Mouse (Mus musculus): ENCODE measurements around the gene Mmab.

Mmab gene

DNA sequence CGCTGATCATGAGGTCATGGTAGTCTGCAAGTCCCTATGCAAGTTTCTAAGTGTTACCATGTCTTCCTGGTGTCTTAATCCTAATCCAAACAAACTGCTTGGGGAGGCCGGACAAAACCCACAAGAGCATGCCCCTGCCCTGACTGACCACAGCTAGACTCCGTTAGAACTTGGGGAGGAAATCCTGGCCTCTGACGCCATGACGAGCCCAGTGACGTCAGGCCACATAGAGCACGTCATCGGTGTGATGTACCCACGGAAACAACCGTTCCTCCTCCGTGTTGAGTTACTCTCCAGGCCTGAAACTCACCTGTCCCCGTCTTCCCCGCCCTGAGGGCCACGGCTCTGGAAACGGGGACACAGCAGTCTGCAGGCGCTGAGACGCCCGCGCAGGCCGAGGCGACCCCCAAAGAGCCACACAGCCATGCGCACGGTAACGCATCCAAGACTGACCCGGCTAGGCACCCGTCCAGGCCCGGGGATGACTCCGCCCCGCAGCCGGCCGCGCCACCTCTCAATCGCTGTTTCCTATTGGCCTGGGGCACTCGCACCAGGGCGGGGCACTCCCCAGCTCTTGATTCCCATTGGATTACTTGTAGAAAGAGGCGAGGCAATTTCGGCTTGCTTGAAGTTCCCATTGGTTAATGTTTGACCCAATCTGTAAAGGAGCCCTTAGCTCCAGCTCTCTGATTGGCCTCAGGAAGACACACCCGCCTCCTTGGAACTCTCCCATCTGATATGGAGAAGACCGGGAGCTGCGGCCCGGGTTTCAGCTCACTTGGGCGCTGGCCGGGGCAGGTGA lies at the start of gene Mmab, which contains the start of gene Mvk:
TSS of gene Mmab (minus strand) at position 495 of the 802 bp plus-strand sequence.
TSS of gene Mvk (plus strand) at position 704 of the 802 bp plus-strand sequence.
- DNase-seq, result peak; percentile 99

DNA sequence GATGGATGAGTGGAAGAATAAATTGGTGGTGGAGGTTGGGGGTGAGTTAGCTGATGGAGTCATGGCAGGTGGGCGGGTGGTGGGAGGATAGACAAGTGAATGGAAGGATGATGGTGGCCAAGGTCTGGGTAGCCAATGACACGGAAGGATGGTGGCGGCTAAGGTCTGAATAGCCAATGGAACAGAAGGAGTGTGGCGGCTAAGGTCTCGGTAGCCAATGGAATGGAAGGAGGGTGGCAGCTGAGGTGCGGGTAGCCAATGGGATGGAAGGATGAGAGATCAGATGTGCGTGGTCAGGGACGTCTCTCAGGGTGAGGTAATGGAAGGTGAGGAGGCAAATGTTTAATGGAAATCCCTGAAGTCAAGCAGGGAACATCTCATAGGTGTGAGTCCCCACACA lies 46.4 kb upstream of the Mmab start:
- DNase-seq, result no peak

DNA sequence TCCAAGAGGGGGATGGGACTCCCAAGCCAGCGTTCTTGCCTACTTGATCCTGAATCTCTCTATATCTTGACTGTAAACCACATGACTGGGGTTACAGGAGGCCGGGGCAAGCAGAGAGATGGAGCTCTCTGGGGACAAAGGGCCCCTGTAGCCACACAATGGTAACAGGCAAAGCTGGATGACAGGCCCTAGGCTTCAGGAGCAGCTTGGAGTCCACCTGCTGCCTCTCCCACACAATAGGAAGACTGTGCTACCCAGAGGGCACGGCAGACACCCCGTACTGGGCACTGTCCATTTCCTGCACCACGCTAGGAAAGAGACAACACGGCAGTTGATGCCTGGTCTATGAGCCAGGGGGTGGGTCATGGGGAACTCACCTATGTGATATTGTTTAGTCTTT lies 45.7 kb upstream of the Mmab start:
- DNase-seq, result no peak

DNA sequence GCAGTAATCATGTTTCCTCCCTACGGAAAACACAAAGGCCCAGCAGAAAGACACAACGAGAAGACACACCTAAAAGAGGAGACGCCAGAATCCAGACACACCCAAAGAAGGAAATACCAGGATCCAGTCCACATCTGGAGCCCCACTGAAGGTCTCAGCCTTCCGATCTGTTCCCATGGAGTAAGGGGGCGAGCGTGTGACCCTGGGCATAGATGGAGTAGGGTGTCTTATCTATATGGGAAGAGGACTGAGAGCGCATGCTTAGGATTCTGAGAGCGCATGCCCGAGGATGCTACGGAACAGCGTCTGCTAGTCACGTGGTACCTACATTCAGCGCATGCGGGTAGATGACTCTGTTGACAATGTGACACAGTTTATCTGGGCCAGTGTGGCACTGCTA lies 41.8 kb upstream of the Mmab start:
- no peak for DNase-seq

DNA sequence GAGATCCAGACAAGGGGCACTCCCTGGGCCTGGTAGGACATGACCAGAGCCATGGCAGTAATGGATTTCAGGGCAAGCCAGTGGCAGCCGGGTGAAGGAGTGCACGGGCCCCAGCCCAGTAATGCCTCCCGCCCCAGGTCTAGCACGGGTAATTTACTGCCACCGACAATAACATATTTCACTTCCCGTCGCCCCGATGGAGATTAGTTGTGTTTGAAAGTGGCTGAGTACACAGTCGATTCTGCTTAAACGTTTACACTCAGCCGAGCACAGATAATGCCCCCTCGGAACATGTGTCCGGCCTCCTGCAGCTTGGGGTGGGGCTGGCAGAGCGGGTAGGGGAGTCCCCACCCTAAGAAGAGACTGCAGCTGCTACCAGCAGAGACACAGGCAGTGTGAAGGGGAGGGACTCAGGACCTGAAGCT lies 38.7 kb upstream of the Mmab start:
- DNase-seq, result no peak

DNA sequence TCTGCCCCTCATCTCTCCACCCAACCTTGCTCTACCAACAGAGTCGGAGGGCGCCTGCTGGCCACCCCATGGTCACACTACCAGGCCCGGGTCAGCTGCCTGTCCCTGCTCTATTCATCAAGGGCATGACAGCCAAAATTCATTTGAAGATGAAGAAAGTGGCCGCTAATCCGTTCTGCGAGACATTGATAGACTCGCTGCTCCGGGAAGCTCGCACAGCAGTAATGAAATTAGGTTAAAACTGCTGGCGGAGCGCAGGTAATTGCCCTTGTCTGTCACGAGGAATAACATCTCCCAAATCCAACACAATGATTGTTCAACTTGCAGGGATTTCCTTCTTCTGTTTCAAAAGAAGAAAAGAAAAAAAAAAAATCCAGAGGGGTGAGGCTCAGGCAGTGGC lies 34.4 kb upstream of the Mmab start:
- DNase-seq, result no peak

DNA sequence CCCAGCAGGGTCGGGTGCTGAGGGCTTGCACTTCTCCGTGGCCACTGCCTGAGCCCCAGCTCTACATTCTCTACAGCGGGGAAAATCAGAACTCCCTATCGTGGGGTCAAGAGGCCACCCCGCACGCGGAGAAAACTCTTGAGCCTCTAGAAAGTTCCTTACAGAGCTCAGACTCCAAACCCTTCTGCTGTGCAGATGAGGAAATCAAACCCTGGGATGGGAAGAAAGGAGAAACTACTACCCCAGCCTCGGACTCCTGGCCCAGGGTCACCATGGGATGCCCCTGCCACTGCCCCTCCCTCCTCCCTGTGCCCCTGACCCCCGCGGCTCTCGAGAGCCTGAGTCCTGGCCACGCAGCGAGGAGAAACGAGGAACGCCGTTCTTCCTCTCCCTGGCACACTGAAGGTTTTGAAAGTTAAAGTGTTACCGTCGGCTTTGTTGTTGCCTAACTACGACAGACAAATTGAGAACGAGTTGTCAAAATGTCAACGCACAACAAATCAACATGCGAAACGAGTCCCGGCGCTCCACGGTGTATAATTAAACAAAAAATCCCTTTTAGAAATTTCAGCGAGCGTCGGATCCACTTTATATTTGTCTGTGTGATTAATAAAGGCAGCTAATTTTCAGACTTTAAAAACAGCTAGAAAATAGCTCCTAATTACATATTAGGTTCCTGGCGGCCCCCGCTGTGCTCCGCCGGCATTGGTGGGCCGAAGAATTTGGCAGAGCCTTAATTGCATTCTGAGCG lies 31.1 kb upstream of the Mmab start:
- DNase-seq, result peak; percentile 39

DNA sequence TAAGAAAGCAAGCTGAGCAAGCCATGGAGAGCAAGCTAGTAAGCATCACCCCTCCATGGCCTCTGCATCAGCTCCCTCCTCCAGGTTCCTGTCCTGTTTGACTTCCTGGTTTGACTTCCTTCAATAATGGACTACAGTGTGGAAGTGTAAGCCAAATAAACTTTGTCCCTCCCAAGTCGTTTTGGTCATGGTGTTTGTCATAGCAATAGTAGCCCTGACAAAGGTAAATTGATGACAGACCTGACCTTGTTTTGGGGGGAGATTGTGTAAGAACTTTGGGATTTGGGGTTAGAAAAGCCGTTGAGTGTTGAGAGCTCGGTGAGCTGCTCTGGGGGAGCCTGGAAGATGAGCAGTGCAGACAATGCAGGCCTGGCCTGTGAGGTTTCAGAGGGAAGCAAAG lies 26.5 kb upstream of the Mmab start:
- no peak for DNase-seq

DNA sequence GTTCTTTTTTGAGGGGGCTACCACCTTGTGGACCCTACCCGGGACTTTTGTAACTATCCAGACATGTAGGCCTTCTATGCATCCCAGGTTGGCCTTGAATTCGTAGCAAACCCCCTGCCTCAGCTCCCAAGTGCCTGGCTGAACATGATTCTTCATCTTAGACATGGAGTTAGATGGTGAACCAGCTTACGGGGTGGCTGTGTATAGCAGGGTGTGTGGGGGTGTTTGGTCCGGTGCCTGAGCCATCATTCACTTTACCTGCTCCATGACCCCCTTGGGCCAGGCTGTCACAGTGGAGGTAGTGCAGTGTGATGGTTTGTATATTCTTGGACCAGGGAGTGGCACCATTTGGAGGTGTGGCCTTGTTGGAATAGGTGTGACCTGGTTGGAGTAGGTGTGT lies 24.1 kb upstream of the Mmab start:
- DNase-seq, result no peak

DNA sequence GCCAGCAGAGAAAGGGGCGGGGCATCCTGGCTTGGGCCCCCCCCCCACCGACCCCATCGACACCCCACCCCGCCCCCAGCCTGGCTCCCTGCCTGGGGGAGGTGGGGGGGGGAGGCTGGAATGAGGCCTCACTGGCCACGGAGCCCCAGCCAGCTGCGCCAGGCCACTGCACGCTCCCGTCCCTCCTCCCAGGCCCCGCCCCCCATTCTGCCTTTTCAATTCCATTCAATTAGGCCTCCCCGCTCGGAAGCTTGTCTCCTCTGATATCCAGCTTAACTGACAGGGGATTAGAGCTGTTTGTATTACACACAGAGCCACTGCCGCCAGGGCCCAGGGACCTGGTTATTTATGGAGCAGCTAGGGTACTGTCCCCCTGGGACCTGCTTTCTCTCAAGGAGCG lies 23.6 kb upstream of the Mmab start:
- peak; percentile 55 for DNase-seq

DNA sequence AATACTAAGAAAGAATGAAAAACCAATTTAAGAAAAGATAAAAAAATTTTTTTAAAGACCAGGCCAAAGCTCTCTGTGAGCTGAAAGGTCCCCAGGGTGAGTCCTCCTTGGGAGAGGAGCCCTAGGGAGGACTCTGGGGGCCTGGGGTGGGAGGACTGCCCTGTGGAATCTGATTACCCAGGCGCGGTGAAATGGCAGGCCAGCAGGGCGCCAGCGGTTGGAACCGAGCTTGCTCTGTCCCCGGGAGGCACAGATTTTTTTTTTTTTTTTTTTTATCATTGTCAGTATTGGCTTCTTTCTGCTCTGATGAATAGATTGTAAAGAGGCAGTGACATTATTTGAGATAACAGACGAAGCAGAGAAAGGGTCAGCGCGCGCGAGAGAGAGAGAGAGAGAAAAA lies 23.2 kb upstream of the Mmab start:
- DNase-seq, result no peak

DNA sequence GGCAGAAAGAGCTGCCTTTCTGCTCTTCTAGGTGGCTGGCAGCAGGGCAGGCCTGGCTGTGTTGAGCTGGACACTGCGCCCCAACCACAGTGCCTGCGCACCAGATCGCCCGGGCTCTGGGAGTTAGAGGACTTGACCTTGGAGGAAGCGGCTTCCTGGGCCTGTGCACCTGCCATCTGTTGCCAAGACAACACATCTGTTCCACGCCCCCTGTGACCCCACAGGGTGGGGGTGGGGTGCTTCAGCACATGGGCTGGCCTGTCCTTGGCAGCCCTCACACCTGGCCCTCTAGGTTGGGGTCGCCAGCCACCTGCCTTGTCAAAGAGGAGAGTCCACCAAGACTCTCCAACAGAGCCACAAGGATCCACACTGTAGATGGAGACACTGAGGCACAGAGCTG lies 21.8 kb upstream of the Mmab start:
- DNase-seq, result peak; percentile 25

DNA sequence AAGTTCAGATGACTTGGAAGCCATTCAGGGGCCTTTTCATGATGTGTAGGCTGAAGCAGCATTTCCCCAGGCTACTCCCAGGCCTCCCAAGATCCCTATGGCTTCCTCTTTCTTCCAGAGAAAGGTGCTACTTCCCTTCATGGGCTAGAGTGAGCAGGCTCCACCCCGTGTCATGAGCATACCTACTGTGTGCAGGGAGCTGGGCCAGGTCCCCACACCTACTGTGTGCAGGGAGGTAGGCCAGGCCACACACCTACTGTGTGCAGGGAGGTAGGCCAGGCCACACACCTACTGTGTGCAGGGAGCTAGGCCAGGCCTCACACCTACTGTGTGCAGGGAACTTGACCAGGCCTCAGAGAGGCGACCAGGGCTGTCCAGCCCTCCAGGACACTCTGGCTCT lies 20.7 kb upstream of the Mmab start:
- no peak for DNase-seq

DNA sequence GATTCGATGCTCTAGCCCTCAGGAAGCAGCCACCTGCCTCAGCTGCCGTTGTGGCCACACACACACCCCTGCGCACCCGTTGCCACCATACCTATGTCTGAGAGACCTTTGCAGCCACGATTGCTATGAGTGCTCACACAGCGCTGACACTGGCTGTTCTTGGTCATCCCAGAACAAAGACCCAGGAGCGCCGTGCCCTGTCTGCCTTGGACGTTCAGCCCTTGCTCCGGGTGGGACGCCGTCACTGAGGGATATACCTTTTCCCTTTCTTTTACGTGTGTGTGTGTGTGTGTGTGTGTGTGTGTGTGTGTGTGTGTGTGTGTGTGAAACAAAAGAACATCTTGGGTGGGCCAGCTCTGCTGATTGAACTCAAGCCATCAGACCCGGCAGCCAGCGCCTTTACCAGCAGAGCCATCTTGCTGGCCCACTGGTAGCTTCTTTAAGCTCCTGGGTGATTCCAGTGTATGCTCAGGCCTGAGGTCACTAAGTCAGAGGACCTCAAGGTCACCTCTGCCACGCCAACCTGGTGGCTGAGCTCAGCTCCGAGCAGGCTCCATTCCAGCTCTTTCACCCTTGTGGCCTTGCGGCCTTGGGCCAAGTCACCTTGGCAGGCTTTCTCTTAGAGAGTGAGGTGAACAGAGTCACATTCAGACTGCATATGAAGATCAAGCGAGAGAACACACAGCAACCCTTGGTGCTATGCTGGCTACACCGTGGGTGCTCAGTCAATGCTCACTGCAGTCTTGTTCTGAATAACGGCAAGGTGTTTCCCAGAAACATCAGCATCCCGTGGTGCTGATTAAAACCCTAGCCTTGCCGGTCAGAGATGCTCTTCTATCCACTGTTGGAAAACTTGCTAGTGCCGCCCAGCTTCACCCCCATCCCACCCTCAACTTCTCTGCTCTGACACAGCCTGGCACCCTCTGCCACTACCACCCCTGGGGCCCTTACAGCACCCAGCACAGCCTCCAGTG lies 18.5 kb upstream of the Mmab start:
- peak; percentile 72 for DNase-seq

DNA sequence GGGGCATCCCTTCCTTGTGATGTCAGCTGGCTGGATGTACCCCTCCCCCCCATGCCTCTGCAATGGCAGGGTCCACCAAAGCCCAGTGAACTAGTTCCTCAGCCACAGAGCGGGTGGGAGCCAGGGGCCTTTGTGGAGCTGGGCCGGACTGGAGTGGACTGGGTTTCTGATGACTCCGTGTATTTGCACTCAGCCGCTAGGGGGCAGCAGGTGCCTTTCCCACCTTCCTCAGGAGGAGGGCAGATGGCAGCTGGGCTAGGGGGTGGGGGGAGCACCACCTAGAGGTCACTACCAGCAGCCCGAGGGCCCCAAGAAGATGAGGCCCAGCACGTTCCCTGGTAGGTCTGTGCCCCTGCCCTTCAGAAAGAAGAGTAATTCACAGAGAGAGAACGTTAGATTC lies 17.4 kb upstream of the Mmab start:
- DNase-seq, result peak; percentile 82

DNA sequence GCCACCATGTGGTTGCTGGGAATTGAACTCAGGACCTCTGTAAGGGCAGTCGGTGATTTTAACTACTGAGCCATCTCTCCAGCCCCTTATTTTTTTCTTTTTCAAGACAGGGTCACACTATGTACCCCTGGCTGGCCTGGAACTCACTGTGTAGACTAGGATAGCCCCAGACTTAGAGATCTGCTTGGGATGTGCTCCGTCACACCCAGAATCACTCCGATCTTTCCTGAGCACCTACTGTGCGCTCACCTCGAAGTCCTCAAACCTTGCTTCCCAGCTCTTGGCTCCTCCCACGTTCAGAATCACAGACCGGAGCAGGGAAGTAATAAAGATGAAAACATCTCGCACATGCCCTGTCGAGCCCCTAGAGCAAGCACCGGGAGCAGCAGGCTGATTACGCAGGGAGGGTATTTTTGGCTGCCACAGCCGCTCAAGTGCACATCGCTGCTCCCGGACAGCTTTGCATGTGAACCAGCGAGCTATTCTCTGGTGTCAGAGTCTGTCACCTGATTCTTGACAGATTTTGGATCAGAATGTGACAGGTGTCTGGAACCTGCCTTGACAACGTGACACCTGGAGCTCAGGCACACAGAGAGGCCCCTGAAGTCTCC lies 13.2 kb upstream of the Mmab start:
- no peak for DNase-seq

DNA sequence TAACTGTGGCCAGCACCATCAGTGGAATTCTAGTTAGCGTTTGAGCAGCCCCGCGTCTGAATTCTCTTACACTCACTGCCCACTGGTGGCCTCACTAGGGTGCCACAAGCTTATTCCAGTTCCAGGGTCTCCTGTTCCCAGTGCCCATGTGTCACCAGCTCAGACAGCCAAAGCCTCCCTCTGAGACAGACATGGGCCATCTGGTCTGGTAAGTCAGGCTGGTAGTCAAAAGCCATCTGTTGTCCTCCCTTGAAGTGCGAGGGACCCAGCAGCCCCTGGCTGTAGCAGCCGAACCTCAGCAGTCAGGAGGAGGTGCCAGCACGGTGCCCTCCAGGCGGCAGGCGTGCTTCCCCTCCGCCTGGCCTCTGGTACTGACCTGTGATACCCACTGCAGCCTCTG lies 12.4 kb upstream of the Mmab start:
- no peak for DNase-seq

DNA sequence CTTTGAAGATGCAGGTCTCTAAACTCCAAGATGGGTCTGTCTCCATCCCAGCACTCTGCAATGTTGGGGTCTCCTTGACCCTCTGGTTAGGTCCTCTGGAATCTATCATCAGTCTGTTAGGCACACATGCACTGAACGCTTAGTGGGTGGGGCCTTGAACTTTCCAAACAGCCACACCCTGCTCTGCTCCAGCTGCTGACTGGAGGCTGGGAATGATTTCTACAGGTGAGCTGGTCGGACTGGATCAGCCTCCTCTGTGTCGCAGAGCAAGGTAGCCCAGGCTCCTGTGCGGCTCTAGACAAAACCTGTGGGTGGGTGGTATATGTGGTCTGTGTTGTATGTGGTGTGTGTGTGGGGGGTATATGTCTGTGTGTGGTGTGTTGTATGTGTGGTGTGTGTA lies 5.2 kb upstream of the Mmab start:
- DNase-seq, result no peak

DNA sequence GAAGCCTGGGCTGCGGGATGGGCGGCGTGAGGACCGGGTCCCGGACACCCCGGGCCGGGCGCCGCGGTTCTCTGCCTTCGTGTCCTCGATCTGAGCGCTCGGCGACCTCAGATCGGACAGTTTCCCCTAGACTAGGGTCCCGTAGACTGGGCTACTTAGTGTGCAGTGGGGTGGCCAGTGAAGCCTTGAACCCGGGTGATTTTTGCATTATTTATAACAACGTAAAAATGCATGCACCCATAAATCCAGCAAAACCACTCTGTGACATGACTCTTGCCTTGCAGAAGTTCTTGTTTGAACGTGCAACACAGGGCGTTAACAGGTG lies 470 bp upstream of the Mmab start:
- no peak for DNase-seq

DNA sequence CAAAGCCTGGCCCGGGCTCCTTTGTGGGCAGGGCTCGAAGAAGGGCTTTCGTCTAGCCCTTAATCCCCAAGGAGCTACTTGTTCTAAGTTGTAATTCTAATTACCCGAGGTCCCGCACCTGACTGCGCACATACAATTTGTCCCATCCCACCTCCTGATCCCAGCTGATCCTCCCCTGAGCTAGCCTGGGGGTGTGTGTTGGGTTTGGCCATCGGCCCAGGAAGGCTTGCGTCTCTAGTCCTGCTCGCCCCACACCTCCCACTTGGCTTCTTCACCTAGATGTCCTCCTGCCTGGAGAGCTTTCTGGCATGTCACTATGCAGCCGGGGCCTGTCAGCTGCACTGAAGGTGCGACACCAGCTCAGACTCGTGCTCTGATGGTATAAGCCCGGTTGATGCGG lies 8.3 kb downstream of the Mmab start:
- peak; percentile 36 for DNase-seq

DNA sequence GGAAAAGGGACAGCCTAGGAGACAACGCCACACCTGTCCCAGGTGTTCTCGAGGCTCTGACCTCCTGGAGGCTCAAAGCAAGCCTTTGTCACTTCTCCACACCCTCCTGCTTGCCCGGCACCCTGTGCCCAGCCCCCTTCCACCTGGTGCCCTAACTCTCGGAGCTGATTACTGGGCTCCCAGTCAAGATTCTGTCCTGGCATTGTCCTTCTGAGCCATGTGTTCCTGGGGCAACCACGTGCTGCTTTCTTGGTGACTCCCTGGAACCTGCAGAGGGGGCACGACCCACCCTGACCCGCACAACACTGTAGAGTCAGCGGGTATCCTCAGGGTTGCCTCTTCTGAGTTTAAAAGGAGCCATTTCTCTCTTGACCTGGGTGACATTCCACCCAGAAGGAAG lies 9.5 kb downstream of the Mmab start:
- no peak for DNase-seq

DNA sequence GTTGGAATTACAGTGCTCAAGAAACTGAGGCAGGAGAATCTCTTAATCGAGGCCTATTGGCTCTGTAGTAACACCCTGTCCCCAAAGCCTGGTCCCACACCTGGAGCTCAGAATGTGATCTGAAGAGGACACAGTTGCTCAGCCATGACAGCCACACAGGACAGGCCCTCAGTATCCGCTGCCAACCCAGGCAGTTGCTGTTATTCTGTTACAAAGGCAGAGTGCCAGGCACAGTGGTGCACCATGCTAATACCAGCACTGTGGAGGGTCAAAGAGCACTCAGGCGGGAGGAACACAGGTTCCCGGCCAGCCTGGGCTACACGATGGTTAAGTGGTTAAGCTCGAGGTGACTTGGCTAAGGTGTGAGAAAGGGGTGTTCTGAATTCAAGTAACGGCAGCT lies 14.1 kb downstream of the Mmab start:
- DNase-seq, result peak; percentile 53

DNA sequence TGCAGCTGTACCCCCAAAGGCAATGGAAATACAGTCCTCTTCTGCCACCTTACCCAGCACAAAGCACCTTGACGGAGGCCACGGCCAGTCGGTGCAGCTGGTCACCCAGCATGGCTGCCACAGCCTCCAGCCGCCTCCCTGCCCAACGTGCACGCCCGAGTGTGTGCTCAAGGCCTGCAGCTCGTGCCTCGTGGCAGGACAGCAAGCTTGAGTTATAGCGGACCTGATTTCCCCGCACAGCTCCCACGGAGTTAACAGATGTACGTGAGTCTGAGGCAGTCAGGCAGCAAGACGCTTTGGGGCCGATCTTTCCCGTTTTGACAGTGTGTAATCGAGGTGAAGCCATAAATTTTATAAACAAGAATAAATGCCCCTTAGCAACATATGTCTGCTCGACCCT lies 15.2 kb downstream of the Mmab start:
- no peak for DNase-seq

All from kidney, adult 18-20 months (tissue).